Mouse (Mus musculus): ENCODE results near the gene Evc. TPM values are rescaled to one million over a fixed set of nuclear protein-coding genes. Genes with fewer than 3 reads are reported as not detected.

Gene Evc
- polyA plus RNA-seq (2017; shearing (Covaris generic)): not detected

DNA sequence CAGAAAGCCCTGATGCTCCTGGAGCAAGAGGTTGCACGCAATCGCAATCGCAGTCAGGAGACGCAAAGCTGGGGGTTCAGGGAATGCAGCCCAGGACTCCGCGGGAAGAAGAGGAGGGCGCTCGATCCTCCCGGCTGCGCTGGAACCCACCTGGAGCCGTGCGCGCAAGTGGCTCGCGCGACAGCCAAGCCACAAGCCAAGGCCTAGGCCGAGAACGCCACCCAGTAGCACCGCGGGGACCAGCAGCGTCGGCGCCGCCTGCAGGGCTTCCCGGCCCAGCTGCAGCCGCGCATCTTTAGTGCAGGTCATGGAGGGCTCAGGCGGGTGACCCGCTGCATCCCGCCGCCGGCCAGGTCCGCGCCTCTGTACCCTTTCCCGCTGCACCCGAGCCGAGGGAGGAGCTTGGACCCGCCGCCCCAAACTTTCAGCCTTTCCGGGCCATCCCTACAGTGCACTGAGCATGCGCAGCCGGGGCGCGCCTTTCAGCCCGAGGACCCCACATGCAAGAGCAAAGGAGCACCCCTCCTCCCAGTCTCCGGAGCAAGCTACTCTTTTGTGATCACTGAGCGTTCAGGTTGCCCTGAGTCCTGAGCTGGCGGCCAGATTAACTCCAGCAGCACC is at the start of gene Evc:
TSS of gene Evc (minus strand) at position 410 of the 621 bp plus-strand sequence.
- no peak for ATAC-seq

DNA sequence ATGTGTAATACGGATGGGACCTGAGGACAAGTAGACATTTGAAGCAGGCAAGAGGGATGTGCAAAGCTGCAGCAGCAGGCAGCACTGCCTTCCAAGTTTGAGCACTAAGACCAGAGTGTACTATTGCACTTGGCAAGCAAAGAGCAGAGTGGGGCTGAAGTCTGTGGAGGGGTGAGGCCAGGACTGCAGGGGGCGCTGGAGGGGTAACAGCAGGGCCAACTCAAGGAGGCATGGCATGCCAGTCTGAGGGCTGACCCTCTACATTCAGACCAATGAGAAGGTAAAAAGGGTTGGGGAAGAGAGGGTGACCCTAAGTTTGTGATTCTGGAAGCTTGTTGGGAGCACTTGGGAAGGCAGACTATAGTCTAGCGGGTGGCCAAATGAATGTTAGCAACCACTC is 46.9 kb upstream of the Evc start:
- ATAC-seq: no peak

DNA sequence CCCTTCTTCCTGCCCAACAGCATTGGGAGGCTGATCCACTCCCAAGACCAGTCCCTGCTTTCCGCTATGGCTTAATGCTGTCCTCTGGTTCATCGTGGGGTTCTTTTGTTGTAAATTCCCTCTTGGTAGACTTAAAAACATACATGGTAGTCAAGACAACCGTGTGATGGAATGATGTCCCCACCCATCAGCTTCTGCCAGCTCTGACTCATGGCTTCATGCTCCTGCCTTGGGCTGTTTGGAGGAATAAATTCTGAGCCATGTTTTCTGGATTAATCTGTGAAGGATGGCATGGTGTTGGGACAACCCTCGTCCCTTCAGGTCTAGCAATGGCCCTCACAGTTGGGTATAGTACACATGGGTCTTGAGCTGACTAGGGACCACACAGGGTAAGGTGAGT is 43.9 kb upstream of the Evc start:
- ATAC-seq: no peak

DNA sequence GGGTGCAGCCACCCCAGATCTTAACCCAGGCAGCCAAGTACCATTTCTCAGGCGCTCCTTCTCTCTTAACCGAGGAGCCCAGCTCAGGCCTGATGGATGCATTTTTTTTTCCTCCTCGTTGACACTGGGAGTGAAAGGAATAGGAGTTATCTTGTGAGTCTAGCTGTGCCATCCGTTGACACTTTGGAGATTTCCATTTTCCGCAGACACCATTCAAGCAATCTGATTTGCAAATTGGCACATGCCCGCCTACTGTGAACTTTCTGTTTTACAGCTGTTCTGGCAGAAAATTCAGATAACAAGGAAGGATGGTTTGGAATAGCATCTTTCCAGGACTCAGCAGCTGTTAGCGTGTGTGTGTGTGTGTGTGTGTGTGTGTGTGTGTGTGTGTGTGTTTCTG is 40.7 kb upstream of the Evc start:
- ATAC-seq: no peak

DNA sequence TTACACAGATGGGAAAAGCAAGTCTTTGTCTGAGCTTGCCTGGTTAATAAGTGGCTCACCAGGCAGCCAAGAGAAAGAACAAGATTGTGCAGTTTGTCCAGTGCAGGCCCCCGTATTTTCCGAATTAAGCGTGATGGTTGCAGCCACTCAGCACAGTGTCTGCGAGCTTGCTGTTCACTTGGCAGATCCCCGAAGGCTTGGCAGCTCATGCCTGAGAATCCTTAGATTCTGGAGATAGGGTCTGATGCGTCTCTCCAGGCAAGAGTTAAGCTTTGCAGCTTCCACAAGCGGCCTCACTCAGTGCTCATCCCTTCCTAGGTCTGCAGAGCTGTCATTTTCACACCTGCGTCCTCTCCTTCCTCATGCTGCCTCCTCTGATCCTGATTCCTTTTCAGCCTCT is 32.1 kb upstream of the Evc start:
- ATAC-seq: no peak

GRCm38 (mm10) chr5:37365751-37366150 is 29.1 kb upstream of the Evc start:
- no peak for ATAC-seq

GRCm38 (mm10) chr5:37363284-37363683 is 26.6 kb upstream of the Evc start:
- no peak for ATAC-seq

- no peak for ATAC-seq
Measured at GRCm38 (mm10) chr5:37362618-37363017, 25.9 kb upstream of the Evc start.

- no peak for ATAC-seq
Measured at GRCm38 (mm10) chr5:37356027-37356426, 19.3 kb upstream of the Evc start.

DNA sequence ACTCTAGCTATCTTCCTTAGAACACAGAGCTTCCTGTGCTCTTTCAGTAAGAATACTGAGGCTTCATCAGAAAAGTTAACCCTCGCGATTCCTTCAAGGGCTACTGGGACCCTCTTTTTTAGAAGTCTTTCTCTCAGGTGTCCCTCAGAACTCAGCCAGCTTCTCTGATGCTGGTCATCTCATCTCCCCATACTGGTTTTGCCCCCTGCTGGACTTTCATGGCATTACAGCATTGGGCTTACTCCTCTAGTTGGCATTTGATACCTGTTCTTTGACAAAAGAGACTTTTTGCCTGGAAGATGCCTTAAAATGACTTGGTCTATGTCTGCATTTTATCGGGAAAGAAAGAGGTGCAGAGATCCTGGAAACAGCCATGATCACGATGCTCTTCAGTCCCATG is 17.7 kb upstream of the Evc start:
- no peak for ATAC-seq

- ATAC-seq: no peak
Measured at GRCm38 (mm10) chr5:37351791-37352190, 15.1 kb upstream of the Evc start.

GRCm38 (mm10) chr5:37343962-37344361 is 7.3 kb upstream of the Evc start:
- no peak for ATAC-seq

DNA sequence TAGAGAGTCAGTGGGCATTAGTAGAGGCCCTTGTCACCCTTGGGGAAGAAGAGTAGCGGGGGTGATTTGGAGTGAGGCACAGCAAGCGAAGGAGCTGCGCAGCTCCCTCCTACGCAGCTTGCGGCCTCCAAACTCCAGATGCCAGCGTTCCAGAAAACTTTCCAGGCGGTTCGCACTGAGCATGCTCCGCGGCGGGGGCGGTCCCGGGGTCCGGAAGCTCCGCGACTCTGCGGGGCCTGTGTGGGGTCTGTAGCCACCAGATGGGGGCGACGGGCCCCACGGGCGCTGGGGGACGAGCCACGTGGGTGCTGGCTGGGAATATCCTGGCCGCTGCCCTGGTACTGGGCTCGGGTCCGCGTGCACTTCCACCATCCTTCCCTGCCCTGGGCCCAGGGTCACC is 1.6 kb upstream of the Evc start, which contains the start of gene Evc2:
TSS of gene Evc2 (plus strand) at position 212 of the 400 bp plus-strand sequence.
- no peak for ATAC-seq

- ATAC-seq: no peak
Measured at GRCm38 (mm10) chr5:37337696-37338095, 1.0 kb upstream of the Evc start.

DNA sequence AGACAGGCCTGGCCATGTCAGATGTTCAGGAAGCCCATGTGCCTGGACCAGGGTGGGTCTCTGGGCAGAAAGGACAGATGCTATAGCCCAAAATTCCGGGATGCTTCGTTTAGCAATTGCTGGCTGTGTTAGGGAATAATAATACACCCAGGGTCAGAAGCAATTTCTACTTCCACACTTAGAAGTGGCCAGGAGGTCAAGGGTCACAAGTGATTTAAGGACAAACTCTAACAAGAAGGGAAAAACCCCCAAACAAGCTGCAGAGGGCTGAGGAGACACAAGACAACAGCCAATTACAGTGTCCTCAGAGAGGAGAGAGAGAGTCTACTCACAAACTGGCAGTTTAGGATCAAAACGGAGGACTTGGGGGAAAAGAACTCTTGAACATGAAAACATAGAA is 1.6 kb downstream of the Evc start:
- no peak for ATAC-seq

DNA sequence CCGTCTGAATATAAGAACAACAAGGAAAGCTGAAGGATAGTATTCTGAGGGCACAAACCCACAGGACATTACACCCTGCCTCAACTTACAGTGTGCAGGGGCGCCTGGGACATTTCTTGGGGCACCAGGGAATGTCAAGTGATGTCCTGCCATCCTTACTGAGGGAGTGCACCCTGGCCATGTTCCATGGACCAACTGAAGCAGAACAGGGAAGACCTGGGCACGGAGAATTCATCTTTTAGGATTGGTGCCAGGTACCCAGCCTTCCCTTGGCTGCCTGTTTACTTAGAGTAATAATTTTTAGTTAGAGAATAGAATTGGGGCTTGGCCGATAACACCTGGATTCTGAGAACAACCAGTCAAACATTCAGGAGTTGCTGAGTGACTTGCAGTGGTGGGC is 4.6 kb downstream of the Evc start:
- ATAC-seq: no peak

DNA sequence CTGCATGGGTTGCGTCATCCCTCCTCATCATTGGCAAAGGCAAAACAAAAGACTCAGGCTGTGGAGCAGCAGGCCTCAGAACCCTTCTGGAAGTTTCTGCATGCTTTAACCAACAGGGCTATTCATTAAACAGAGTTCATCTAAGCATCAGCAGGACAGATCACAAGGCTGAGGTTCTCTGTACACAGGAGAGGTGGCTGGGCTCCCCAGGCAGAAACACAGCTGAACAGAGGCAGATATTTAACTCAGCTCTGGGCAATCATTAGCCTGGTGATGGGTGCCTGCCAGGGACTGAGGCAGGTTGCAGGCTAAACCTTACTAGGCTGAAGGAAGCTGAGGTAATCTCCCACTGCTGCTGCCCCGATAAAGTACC is 5.6 kb downstream of the Evc start:
- no peak for ATAC-seq

DNA sequence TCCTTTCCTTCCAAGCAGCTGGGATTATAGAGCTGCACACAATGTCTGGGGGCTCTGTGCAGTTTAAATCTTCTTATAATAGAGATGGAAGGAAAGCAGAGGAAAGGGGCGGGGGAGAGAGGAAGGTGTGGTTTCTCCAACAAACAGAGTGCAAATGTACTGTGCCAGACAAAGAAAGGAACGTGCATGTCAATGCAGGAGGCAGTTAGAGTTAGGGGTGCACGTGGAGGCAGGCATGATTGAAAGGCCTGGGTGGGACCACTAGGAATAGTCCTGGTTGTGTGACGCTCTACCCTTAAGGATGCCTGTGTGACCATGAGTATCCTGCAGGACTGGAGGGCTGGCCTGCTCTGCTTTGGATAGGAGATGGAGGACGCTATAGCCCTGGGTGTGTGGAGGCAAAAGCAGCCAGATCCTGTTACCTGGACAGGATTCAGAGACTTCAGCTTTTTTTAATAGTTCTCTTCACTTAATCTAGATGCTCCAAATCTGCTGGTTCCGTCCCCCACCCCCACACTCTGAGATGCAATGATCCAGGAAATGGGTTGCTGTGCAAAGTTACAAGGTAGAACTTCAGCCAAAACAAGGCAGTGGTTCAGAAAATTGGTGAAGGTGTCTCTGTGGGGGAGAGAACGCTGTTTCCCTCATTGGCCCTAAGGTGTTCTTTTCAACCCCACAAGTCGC is 6.1 kb downstream of the Evc start:
- no peak for ATAC-seq

DNA sequence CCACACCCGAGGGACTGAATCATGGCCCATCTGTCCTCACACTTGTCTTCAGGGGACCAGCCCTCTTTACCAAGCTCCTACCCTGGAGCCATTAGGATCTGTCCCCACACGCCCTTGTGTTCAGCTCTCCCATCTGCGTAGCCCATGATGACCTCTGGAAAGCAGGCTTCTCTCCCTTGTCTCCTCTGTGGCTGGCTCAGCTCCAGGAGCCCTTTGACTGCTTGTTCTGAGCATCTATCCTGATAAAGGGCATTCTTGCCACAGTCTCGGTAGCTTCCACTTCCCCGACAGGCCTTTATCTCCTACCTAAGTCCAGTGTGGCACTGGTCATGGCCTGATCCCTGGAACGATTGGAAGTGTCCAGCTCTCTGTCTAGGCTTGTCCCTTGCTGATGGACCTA is 10.0 kb downstream of the Evc start:
- no peak for ATAC-seq

GRCm38 (mm10) chr5:37320761-37321160 is 15.9 kb downstream of the Evc start:
- ATAC-seq: no peak

DNA sequence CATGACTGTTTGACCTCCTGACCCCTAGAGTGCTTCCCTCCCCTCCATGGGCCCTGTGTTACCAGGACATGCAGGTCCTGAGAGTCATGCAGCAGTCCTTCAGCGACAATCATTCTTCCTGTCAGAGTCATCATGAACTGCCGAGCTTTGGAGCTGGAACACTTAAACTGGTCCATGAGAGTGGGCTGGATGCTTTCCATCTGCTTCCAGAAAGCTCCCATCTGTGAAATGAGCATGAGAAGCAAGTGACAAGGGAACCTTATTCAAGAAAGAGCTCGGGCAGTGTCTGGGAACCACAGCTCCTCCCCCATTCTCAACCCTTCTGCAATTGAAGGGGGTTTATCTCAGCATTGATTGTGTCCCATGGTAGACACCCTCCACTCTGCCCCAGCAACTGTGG is 16.5 kb downstream of the Evc start:
- no peak for ATAC-seq

DNA sequence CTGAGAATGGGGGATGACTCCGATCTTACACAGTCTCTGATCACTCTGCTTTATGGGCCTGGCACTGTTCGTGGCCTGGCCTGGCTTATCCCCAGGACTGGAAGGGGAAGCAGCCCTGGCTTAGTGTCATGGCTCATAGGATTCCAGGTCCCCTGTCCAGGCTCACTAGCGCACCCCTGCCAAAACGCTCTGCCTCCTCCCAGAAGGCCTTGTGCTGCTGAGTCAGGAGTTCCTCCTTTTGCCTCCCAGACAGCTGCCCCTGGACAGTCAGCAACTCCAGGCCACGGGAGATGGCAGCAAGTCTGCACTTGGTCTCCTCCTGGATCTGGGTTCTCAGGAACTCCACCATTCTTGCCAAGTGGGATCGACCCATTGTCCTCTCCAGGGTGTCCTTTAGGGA is 18.0 kb downstream of the Evc start:
- no peak for ATAC-seq

- ATAC-seq: no peak
Measured at GRCm38 (mm10) chr5:37312980-37313722, 23.5 kb downstream of the Evc start.

DNA sequence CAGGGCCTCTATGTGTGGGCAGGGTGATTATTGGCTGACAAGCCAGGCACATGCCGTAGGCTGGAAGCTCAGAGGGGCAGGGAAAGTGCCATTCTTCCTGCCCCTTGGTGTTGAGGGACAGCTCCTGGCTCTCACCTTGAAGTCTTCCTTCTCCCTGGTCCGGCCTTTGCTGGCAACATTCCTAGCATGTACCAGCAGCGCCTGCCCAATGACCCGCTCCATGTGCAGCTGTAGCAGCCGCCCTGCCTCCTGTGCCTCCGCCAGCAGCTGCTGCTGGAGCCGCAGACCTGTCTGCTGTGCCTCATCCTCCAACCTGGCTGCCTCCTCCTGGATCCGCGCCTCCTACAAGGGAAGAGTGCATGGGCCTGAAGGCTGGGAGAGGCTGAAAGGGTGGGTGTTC is 26.7 kb downstream of the Evc start:
- no peak for ATAC-seq
